Mouse (Mus musculus): Measurements from ENCODE around the gene Rtl4. TPM values are rescaled to one million over a fixed set of nuclear protein-coding genes. Genes with fewer than 3 reads are reported as not detected.

The Rtl4 gene
- polyA plus RNA-seq, 1 experiment from 2014 or later: 0.56 TPM

- no peaks in the 10 kb centered on the region for H3K36me3 ChIP-seq
- DNase-seq (no peak), ATAC-seq (ENCODE audit: low read depth) (no peak)
- no peak overlapping the region for H3K27ac ChIP-seq
- no peaks in the 10 kb centered on the region for H3K4me1 ChIP-seq (replicated peaks)
- H3K9me3 ChIP-seq (replicated peaks): no peaks in the 10 kb centered on the region
- H3K4me2 ChIP-seq: no peak overlapping the region
- H3K9ac ChIP-seq: no peak overlapping the region
- H3K4me3 ChIP-seq (replicated peaks): no peak overlapping the region
- no peaks in the 10 kb centered on the region for H3K27me3 ChIP-seq
These were observed 401.1 kb downstream of the Rtl4 start for GRCm38 (mm10) chrX:145089802-145090201.

GRCm38 (mm10) chrX:145090360-145090759 is 401.7 kb downstream of the Rtl4 start:
- 40% methylated on average over 3 of the region's 3 CpGs for WGBS (ENCODE audit: insufficient replicate concordance)
- Histone ChIP-seq H3K4me1 (replicated peaks) (no peaks in the 10 kb centered on the region), H3K27ac (no peak overlapping the region), H3K4me3 (replicated peaks) (no peak overlapping the region), H3K9me3 (replicated peaks) (no peaks in the 10 kb centered on the region), H3K9ac (no peak overlapping the region), H3K4me2 (no peak overlapping the region), H3K27me3 (no peaks in the 10 kb centered on the region), H3K36me3 (no peaks in the 10 kb centered on the region)
- no peak for DNase-seq
- no peak for ATAC-seq (ENCODE audit: low read depth)

GRCm38 (mm10) chrX:145090964-145091363 is 402.3 kb downstream of the Rtl4 start:
- WGBS (ENCODE audit: insufficient replicate concordance): 40% methylated on average over 2 of the region's 2 CpGs
- Histone ChIP-seq H3K4me3 (replicated peaks) (no peak overlapping the region), H3K9ac (no peak overlapping the region), H3K9me3 (replicated peaks) (no peaks in the 10 kb centered on the region), H3K27me3 (no peaks in the 10 kb centered on the region), H3K4me2 (no peak overlapping the region), H3K27ac (no peak overlapping the region), H3K36me3 (no peaks in the 10 kb centered on the region), H3K4me1 (replicated peaks) (no peaks in the 10 kb centered on the region)
- ATAC-seq (ENCODE audit: low read depth): no peak
- DNase-seq: no peak

MicroRNAs within 50 kb of the gene (microRNA counts, 519-probe panel; counts per million panel counts)
- 114 counts per million for microRNA mmu-miR-3472

Small RNAs within 50 kb of the gene (microRNA-seq; reads per million reads assigned to microRNA genes)
- gene Mir3472: not detected

Other genes with a start within 250 kb of the Rtl4 start
- gene Trpc5os, start 232.3 kb upstream of the Rtl4 start, polyA plus RNA-seq (2015; fragmentation: Nextera tagmentation; extraction: Ambion mirVana): not detected in 2 replicates
- 0.03 and 0.05 TPM in 2 replicates for gene Trpc5, start 727 bp upstream of the Rtl4 start, polyA plus RNA-seq (2015; fragmentation: Nextera tagmentation; extraction: Ambion mirVana)

Measured in liver, embryonic 13.5 days (tissue).